ENCODE assay signal across 8 mouse cellular contexts in genomic region chr9:27192001-27192760, GRCm38 (mm10). TPM values are rescaled to one million over a fixed set of nuclear protein-coding genes. Genes with fewer than 3 reads are reported as not detected.
DNase-seq lines count a peak whose midpoint lies in the region; ATAC-seq lines count a peak whose summit lies in the region.

No protein-coding gene starts in this region.

- H3K4me2 ChIP-seq in liver, embryonic 15.5 days = peak overlapping the region; percentile 25; the same call in 1 of the 2 replicates
- H3K4me2 ChIP-seq in neural tube, embryonic 11.5 days (ENCODE audit: low read depth) = peak overlapping the region; percentile 35

- H3K9ac ChIP-seq in liver, embryonic 15.5 days = no peak overlapping the region
- H3K9ac ChIP-seq in neural tube, embryonic 11.5 days (ENCODE audit: low read length) = no peak overlapping the region

- peak; percentile 85 for DNase-seq in ES-CJ7 (ENCODE audit: low read depth, low spot score)
- DNase-seq in cerebellum, adult 9-10 months = peak; percentile 98
- peak; percentile 87 to 92 for DNase-seq in heart, postnatal 36 days
- peak; percentile 76 for DNase-seq in layer of hippocampus, adult 11-12 months (ENCODE audit: low spot score)
- DNase-seq in neural tube, embryonic 11.5 days (ENCODE audit: low spot score) = peak; percentile 77
- DNase-seq in thymus, postnatal 10 days (ENCODE audit: low spot score in 2 of 2) = peak; percentile 16 to 35

- H3K4me1 ChIP-seq in liver, embryonic 15.5 days (replicated peaks) = no peaks in the 10 kb centered on the region; the same call in 1 of the 2 replicates
- peaks cover 15% of the 10 kb centered on the region for H3K4me1 ChIP-seq in neural tube, embryonic 11.5 days (ENCODE audit: control insufficient read depth, insufficient read depth, low read length)

- no peak overlapping the region for H3K4me3 ChIP-seq in liver, embryonic 15.5 days (replicated peaks)
- H3K4me3 ChIP-seq in neural tube, embryonic 11.5 days (ENCODE audit: low read depth, low read length) = no peak overlapping the region

- WGBS in liver, embryonic 15.5 days (ENCODE audit: insufficient replicate concordance) = 9% methylated on average over 14 of the region's 14 CpGs
- 12% methylated on average over 14 of the region's 14 CpGs for WGBS in neural tube, embryonic 11.5 days

- H3K27ac ChIP-seq in liver, embryonic 15.5 days (replicated peaks) = no peak overlapping the region
- H3K27ac ChIP-seq in neural tube, embryonic 11.5 days (ENCODE audit: low read depth, low read length) = no peak overlapping the region

- H3K36me3 ChIP-seq in liver, embryonic 15.5 days (replicated peaks) = no peaks in the 10 kb centered on the region
- no peaks in the 10 kb centered on the region for H3K36me3 ChIP-seq in neural tube, embryonic 11.5 days (ENCODE audit: control insufficient read depth, insufficient read depth, low read length)

- intact Hi-C loops in heart, postnatal 36 days (cut with DNase I) = loop anchor here (2.0 to 5.0 kb wide), 2 partner anchors 83 to 95 kb away; no protein-coding TSS in a partner anchor

- ATAC-seq in frontal cortex, adult (ENCODE audit: low TSS enrichment) = peak; percentile 81
- ATAC-seq in liver, embryonic 15.5 days (ENCODE audit: insufficient read depth) = 0 out of 2 replicates have a peak, but pooled peaks have one; percentile 34
- peak; percentile 90 for ATAC-seq in neural tube, embryonic 11.5 days (ENCODE audit: insufficient read depth, low FRiP score, low TSS enrichment)

- no peaks in the 10 kb centered on the region for H3K9me3 ChIP-seq in liver, embryonic 15.5 days (replicated peaks)
- H3K9me3 ChIP-seq in neural tube, embryonic 11.5 days (ENCODE audit: control insufficient read depth, low read length) = no peaks in the 10 kb centered on the region

- no peaks in the 10 kb centered on the region for H3K27me3 ChIP-seq in liver, embryonic 15.5 days
- 0 out of 2 replicates have a peak, but pooled peaks cover 2% of the 10 kb centered on the region for H3K27me3 ChIP-seq in neural tube, embryonic 11.5 days (ENCODE audit: control insufficient read depth, insufficient read depth, low read length)

RNA-seq across cellular contexts. Expression of gene Jam3, which starts 37.0 kb away (rescaled TPM):
- total RNA-seq in heart, postnatal 36 days (2021) = 10 to 100 TPM; 14.3 to 18.3 TPM
- polyA plus RNA-seq in liver, embryonic 15.5 days (2015; fragmentation: Nextera tagmentation; extraction: Ambion mirVana) = 2.9 and 3.4 TPM in 2 replicates
- polyA plus RNA-seq in neural tube, embryonic 11.5 days (2014; fragmentation: Nextera tagmentation; extraction: Ambion mirVana) = 137 and 138 TPM in 2 replicates

Comparison
In these comparisons a context has a peak if more than half of its experiments do, and no peak if none do; other contexts are left out.
1. DNase-seq: peak in every context shown above with its lines; median percentile 98 in cerebellum, adult 9-10 months; 90 in heart, postnatal 36 days; 85 in ES-CJ7; 77 in neural tube, embryonic 11.5 days; 76 in layer of hippocampus, adult 11-12 months; 26 in thymus, postnatal 10 days.
2. ATAC-seq: peak in every context shown above with its lines; median percentile 90 in neural tube, embryonic 11.5 days; 81 in frontal cortex, adult; 34 in liver, embryonic 15.5 days.
3. RNA of gene Jam3, which starts 37.0 kb away (polyA plus RNA-seq): 137 to 138 TPM in neural tube, embryonic 11.5 days; 2.9 to 3.4 TPM in liver, embryonic 15.5 days; every median in the first group is over 10 times any median in the second.